Mouse (Mus musculus) spleen, adult 2 months (tissue): ENCODE measurements around the gene Tmem92.

ENCODE experiments used
- CTCF ChIP-seq: fragments of 200-500 bp; IDR thresholded peaks from 2 replicates; pipeline ENCODE4 v1.5.1; 2011; ENCODE audit warnings: mild to moderate bottlenecking, inconsistent platforms; ENCODE audit not compliant: insufficient read depth, insufficient read length, insufficient replicate concordance; ENCODE audit errors: extremely low read depth
- POLR2A ChIP-seq: fragments of 200-500 bp; IDR thresholded peaks from 2 replicates; pipeline ENCODE4 v1.6.1; 2011; ENCODE audit warnings: low read depth, low read length, inconsistent platforms

DNA sequence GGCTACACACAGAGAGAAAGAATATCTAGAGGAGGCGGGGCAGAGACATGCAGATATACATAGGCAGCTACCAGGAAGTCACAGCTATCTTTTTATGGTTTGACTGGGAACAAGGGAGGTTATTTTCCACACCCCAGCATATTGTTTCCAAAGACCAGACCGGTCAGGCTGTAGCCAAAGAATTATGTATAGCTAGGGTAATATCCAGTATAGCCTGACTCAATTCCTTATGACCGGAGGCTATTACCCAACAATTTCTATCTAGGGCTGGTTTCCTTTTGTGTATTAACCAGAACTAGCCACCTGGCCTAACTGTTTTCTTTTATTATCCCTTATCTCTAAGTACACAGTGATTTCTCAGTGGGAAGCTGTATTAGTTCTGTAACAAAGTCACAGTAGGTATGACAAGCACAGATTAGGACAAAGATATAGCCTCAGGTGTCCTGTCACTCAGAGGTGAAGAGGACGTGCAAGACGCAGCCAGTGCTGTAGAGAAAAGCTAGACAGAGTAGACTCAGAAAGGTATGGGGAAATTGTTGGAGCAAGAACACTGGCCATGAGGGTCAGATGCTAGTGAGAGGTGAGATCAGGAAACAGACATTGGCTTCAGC lies 7.5 kb downstream of the Tmem92 start:
- TF ChIP-seq CTCF (no peak), POLR2A (no peak)
